Mouse (Mus musculus) kidney, embryonic 14.5 days (tissue): ENCODE data around the gene Zfp689. TPM values are rescaled to one million over a fixed set of nuclear protein-coding genes. Genes with fewer than 3 reads are reported as not detected.
"Not testable (repeated sequence)": the region's sequence is repeated elsewhere in the genome, so short reads cannot be mapped to it uniquely, and the experiment has no call there.

Source experiments
- ATAC-seq: fragments of 200-750 bp; cut with Nextera tagmentation; 2 replicates; pipeline ENCODE4 v1.8.0; 2017; ENCODE audit warnings: moderate number of reproducible peaks, mild to moderate bottlenecking, moderate TSS enrichment, moderate library complexity; ENCODE audit not compliant: low FRiP score, low TSS enrichment
- H3K27ac ChIP-seq: fragments of 300-500 bp; sonication (generic); 2 replicates; pipeline ENCODE4 v1.5.1; 2014; ENCODE audit warnings: low read depth, mild to moderate bottlenecking, low read length, moderate library complexity, mixed read lengths
- H3K27me3 ChIP-seq: fragments of 300-500 bp; sonication (generic); 2 replicates; pipeline ENCODE4 v1.6.1; 2014; ENCODE audit warnings: mild to moderate bottlenecking, low read length; ENCODE audit not compliant: control insufficient read depth, insufficient read depth
- H3K36me3 ChIP-seq: fragments of 300-500 bp; sonication (generic); 2 replicates; pipeline ENCODE4 v1.6.1; 2014; ENCODE audit warnings: low read length, mixed read lengths; ENCODE audit not compliant: control insufficient read depth, insufficient read depth
- H3K4me1 ChIP-seq: fragments of 300-500 bp; sonication (generic); 2 replicates; pipeline ENCODE4 v1.6.1; 2014; ENCODE audit warnings: low read length, mixed read lengths; ENCODE audit not compliant: control insufficient read depth, insufficient read depth
- H3K4me2 ChIP-seq: fragments of 300-500 bp; sonication (generic); replicated peaks from 2 replicates; pipeline ENCODE4 v1.6.1; 2014; ENCODE audit warnings: low read depth, mild to moderate bottlenecking, low read length
- H3K4me3 ChIP-seq: fragments of 300-500 bp; sonication (generic); 2 replicates; pipeline ENCODE4 v1.5.1; 2014; ENCODE audit warnings: mild to moderate bottlenecking, low read length
- H3K9ac ChIP-seq: fragments of 300-500 bp; sonication (generic); 2 replicates; pipeline ENCODE4 v1.6.1; 2014; ENCODE audit warnings: low read depth, mild to moderate bottlenecking, low read length, moderate library complexity
- H3K9me3 ChIP-seq: fragments of 300-500 bp; sonication (generic); 2 replicates; pipeline ENCODE4 v1.6.1; 2016; ENCODE audit warnings: low read length; ENCODE audit not compliant: control insufficient read depth
- WGBS: fragments of 180-500 bp; shearing (Covaris S2); extraction: QIAGEN DNeasy Blood & Tissue Kit; methylation state at CpG from one replicate; pipeline ENCODE4 v1.1.7; 2014; 5-methylcytosine and 5-hydroxymethylcytosine counted together
- polyA plus RNA-seq: library from polyadenylated mRNA; unstranded; fragments of >200 nt; fragmentation: Nextera tagmentation; extraction: Ambion mirVana; gene quantifications from 2 replicates; pipeline ENCODE4 v1.2.1, GENCODE M21; 2014

Gene Zfp689
- 6.4 and 10.8 TPM in 2 replicates for polyA plus RNA-seq

- H3K36me3 ChIP-seq, result peaks cover 32% of the 10 kb centered on the region
- ATAC-seq, result peak; percentile 92
These were observed at the start of gene Zfp689 for GRCm38 (mm10) chr7:127448521-127449300. Gene Zfp689, minus strand, starts transcription at chr7:127449158.

GRCm38 (mm10) chr7:127498407-127498806, 49.4 kb upstream of the Zfp689 start:
- 34% methylated on average over 3 of the region's 3 CpGs for WGBS
- Histone ChIP-seq H3K36me3 (no peaks in the 10 kb centered on the region), H3K9ac (no peak overlapping the region), H3K4me1 (no peaks in the 10 kb centered on the region), H3K4me2 (no peak overlapping the region), H3K27me3 (no peaks in the 10 kb centered on the region), H3K9me3 (no peaks in the 10 kb centered on the region), H3K27ac (no peak overlapping the region), H3K4me3 (no peak overlapping the region)
- ATAC-seq, result 0 out of 2 replicates have a peak, but pooled peaks have one; percentile 51

More at GRCm38 (mm10) chr7:127448521-127449300, at the start of gene Zfp689:
- Histone ChIP-seq H3K4me1 (peaks cover 14% of the 10 kb centered on the region), H3K9ac (peak within 1 kb of the TSS; percentile 89), H3K27ac (peak within 1 kb of the TSS; percentile 90), H3K4me2 (peak within 1 kb of the TSS; percentile 76), H3K9me3 (no peaks in the 10 kb centered on the region), H3K4me3 (peak within 1 kb of the TSS; percentile 76), H3K27me3 (no peaks in the 10 kb centered on the region)
- under 1% methylated on average over 54 of the region's 54 CpGs for WGBS

GRCm38 (mm10) chr7:127497382-127497781, 48.4 kb upstream of the Zfp689 start:
- H3K4me3 ChIP-seq, result no peak overlapping the region
- no peaks in the 10 kb centered on the region; the same call in 1 of the 2 replicates for H3K36me3 ChIP-seq
- H3K4me1 ChIP-seq, result no peaks in the 10 kb centered on the region
- H3K27ac ChIP-seq, result no peak overlapping the region
- no peak overlapping the region for H3K4me2 ChIP-seq
- H3K9ac ChIP-seq, result no peak overlapping the region
- ATAC-seq, result no peak
- no peaks in the 10 kb centered on the region for H3K9me3 ChIP-seq
- WGBS, result 77% methylated on average over 2 of the region's 2 CpGs
- no peaks in the 10 kb centered on the region for H3K27me3 ChIP-seq

- no peaks in the 10 kb centered on the region for H3K9me3 ChIP-seq
- no peaks in the 10 kb centered on the region for H3K27me3 ChIP-seq
- no peak overlapping the region for H3K9ac ChIP-seq
- H3K4me3 ChIP-seq, result no peak overlapping the region
- no peak for ATAC-seq
- H3K36me3 ChIP-seq, result peaks cover 26% of the 10 kb centered on the region
- no peak overlapping the region for H3K4me2 ChIP-seq
- H3K4me1 ChIP-seq, result no peaks in the 10 kb centered on the region
- no peak overlapping the region for H3K27ac ChIP-seq
These were observed 45.7 kb upstream of the Zfp689 start for GRCm38 (mm10) chr7:127494648-127495047.

GRCm38 (mm10) chr7:127491846-127492245, 42.9 kb upstream of the Zfp689 start:
- Histone ChIP-seq H3K4me1 (no peaks in the 10 kb centered on the region), H3K36me3 (peaks cover 51% of the 10 kb centered on the region), H3K27ac (no peak overlapping the region), H3K9ac (no peak overlapping the region), H3K4me2 (no peak overlapping the region), H3K9me3 (no peaks in the 10 kb centered on the region), H3K27me3 (no peaks in the 10 kb centered on the region), H3K4me3 (no peak overlapping the region)
- no peak for ATAC-seq
- WGBS, result 90% methylated on average over 3 of the region's 3 CpGs

GRCm38 (mm10) chr7:127489982-127490381, 41.0 kb upstream of the Zfp689 start:
- Histone ChIP-seq H3K4me3 (no peak overlapping the region), H3K27ac (no peak overlapping the region), H3K9ac (no peak overlapping the region), H3K9me3 (no peaks in the 10 kb centered on the region), H3K27me3 (no peaks in the 10 kb centered on the region), H3K36me3 (peaks cover 69% of the 10 kb centered on the region), H3K4me2 (no peak overlapping the region), H3K4me1 (no peaks in the 10 kb centered on the region)
- 0 out of 2 replicates have a peak, but pooled peaks have one; percentile 7 for ATAC-seq
- 90% methylated on average over 7 of the region's 7 CpGs for WGBS

- H3K9ac ChIP-seq, H3K4me2 ChIP-seq, H3K4me1 ChIP-seq, H3K4me3 ChIP-seq, ATAC-seq, H3K27me3 ChIP-seq, H3K9me3 ChIP-seq, H3K27ac ChIP-seq: not testable (repeated sequence)
- peaks cover 86% of the 10 kb centered on the region for H3K36me3 ChIP-seq
- 93% methylated on average over 4 of the region's 5 CpGs for WGBS
These were observed 39.4 kb upstream of the Zfp689 start for GRCm38 (mm10) chr7:127488364-127488763.

- Histone ChIP-seq H3K27ac (no peak overlapping the region), H3K9me3 (no peaks in the 10 kb centered on the region), H3K27me3 (no peaks in the 10 kb centered on the region), H3K4me1 (peaks cover 3% of the 10 kb centered on the region; the same call in 1 of the 2 replicates), H3K36me3 (peaks cover 87% of the 10 kb centered on the region), H3K9ac (no peak overlapping the region), H3K4me2 (no peak overlapping the region), H3K4me3 (no peak overlapping the region)
- ATAC-seq, result no peak
- 82% methylated on average over 5 of the region's 5 CpGs for WGBS
These were observed 36.5 kb upstream of the Zfp689 start for GRCm38 (mm10) chr7:127485416-127485815.

GRCm38 (mm10) chr7:127480321-127480720, 31.4 kb upstream of the Zfp689 start:
- H3K36me3 ChIP-seq, result peaks cover 54% of the 10 kb centered on the region
- H3K27ac ChIP-seq, result no peak overlapping the region
- peaks cover 12% of the 10 kb centered on the region; the same call in 1 of the 2 replicates for H3K4me1 ChIP-seq
- WGBS, result 72% methylated on average over 2 of the region's 2 CpGs
- no peak for ATAC-seq
- H3K9ac ChIP-seq, result peak overlapping the region; percentile 96; the same call in 1 of the 2 replicates
- peak overlapping the region; percentile 94 for H3K4me2 ChIP-seq
- no peaks in the 10 kb centered on the region for H3K9me3 ChIP-seq
- H3K27me3 ChIP-seq, result no peaks in the 10 kb centered on the region
- H3K4me3 ChIP-seq, result peak overlapping the region; percentile 98
